Comparison of ENCODE assay signal across 8 mouse cellular contexts in the genomic region with DNA sequence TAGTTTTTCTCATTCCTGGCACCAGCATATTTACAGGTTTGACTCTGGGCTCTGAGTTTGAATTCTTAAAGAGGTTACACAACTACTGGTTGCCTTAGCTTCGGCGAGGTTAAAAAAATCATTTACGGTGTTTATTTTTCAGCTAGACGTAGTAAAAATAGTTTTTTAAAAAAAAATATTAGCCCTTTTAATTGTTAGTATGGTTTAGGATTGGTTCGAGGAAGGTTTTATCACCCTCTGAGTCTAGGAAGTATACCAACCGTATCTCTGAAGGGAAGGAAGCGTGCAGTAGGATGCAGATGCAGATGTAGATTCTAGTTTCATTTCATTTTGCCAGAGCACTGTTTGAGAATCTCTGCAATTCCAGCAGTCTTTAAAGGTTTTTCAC. TPM values are rescaled to one million over a fixed set of nuclear protein-coding genes. Genes with fewer than 3 reads are reported as not detected.
DNase-seq lines count a peak whose midpoint lies in the region; ATAC-seq lines count a peak whose summit lies in the region.

No protein-coding gene starts in this region.

- no peaks in the 10 kb centered on the region for H3K27me3 ChIP-seq in heart, embryonic 14.5 days (ENCODE audit: control insufficient read depth, insufficient read depth, low read length)
- no peaks in the 10 kb centered on the region for H3K27me3 ChIP-seq in hindbrain, embryonic 12.5 days
- H3K27me3 ChIP-seq in midbrain, embryonic 14.5 days (ENCODE audit: control insufficient read depth, insufficient read depth, low read length) = no peaks in the 10 kb centered on the region

- peak overlapping the region; percentile 71 for H3K4me2 ChIP-seq in heart, embryonic 14.5 days (ENCODE audit: low read length)
- H3K4me2 ChIP-seq in hindbrain, embryonic 12.5 days (replicated peaks) = peak overlapping the region; percentile 75
- H3K4me2 ChIP-seq in midbrain, embryonic 14.5 days (ENCODE audit: low read length) = peak overlapping the region; percentile 84

- 4% methylated on average over 7 of the region's 7 CpGs for WGBS in heart, embryonic 14.5 days
- WGBS in hindbrain, embryonic 12.5 days = 10% methylated on average over 7 of the region's 7 CpGs
- WGBS in midbrain, embryonic 14.5 days = 7% methylated on average over 7 of the region's 7 CpGs

- H3K9me3 ChIP-seq in heart, embryonic 14.5 days (ENCODE audit: control insufficient read depth, low read length) = no peaks in the 10 kb centered on the region
- H3K9me3 ChIP-seq in hindbrain, embryonic 12.5 days (replicated peaks) = no peaks in the 10 kb centered on the region
- no peaks in the 10 kb centered on the region for H3K9me3 ChIP-seq in midbrain, embryonic 14.5 days (ENCODE audit: control insufficient read depth, low read length)

- H3K36me3 ChIP-seq in heart, embryonic 14.5 days (ENCODE audit: control insufficient read depth, insufficient read depth, low read length) = no peaks in the 10 kb centered on the region; the same call in 1 of the 2 replicates
- H3K36me3 ChIP-seq in hindbrain, embryonic 12.5 days = no peaks in the 10 kb centered on the region
- H3K36me3 ChIP-seq in midbrain, embryonic 14.5 days (ENCODE audit: control insufficient read depth, insufficient read depth, low read length) = no peaks in the 10 kb centered on the region

- DNase-seq in heart, adult 9 months (ENCODE audit: low spot score in 2 of 2) = no peak
- peak; percentile 64 for DNase-seq in MEL-GATA-1-ER (ENCODE audit: extremely low read depth, low read depth)
- no peak for DNase-seq in midbrain, embryonic 14.5 days
- DNase-seq in layer of hippocampus, adult 9-10 months (ENCODE audit: low spot score) = no peak
- DNase-seq in spleen, postnatal 14 days (ENCODE audit: low spot score in 2 of 2) = no peak
- DNase-seq in kidney, adult 9 months = no peak

- peaks cover 0 to 11% of the 10 kb centered on the region in 2 experiments; a peak in 2 of 4 replicates for H3K4me1 ChIP-seq in heart, embryonic 14.5 days (ENCODE audit: control insufficient read depth in 2 of 2, insufficient read depth in 2 of 2, low read length in 2 of 2)
- peaks cover 11% of the 10 kb centered on the region for H3K4me1 ChIP-seq in hindbrain, embryonic 12.5 days
- peaks cover 18% of the 10 kb centered on the region for H3K4me1 ChIP-seq in midbrain, embryonic 14.5 days (ENCODE audit: control insufficient read depth, insufficient read depth, low read length)

- peak overlapping the region; percentile 99 for H3K4me3 ChIP-seq in heart, embryonic 14.5 days (ENCODE audit: control insufficient read depth in 1 of 2, insufficient read depth in 1 of 2, low read depth in 1 of 2, low read length in 2 of 2)
- H3K4me3 ChIP-seq in hindbrain, embryonic 12.5 days = peak overlapping the region; percentile 96
- H3K4me3 ChIP-seq in midbrain, embryonic 14.5 days (replicated peaks; ENCODE audit: low read depth, low read length) = peak overlapping the region; percentile 95

- peak overlapping the region; percentile 83 to 94; a peak in 3 of 4 replicates for H3K27ac ChIP-seq in heart, embryonic 14.5 days (replicated peaks in 1 of 2; ENCODE audit: control insufficient read depth in 1 of 2, insufficient read depth in 1 of 2, low read depth in 2 of 2, low read length in 2 of 2)
- peak overlapping the region; percentile 95; the same call in 1 of the 2 replicates for H3K27ac ChIP-seq in hindbrain, embryonic 12.5 days
- no peak overlapping the region for H3K27ac ChIP-seq in midbrain, embryonic 14.5 days (replicated peaks; ENCODE audit: low read depth, low read length)

- ATAC-seq in heart, embryonic 14.5 days (ENCODE audit: insufficient number of reproducible peaks, insufficient read depth, low FRiP score, low read depth) = no peak
- no peak for ATAC-seq in hindbrain, embryonic 12.5 days (ENCODE audit: low FRiP score)
- ATAC-seq in midbrain, embryonic 14.5 days (ENCODE audit: low FRiP score, low TSS enrichment) = no peak

- peak overlapping the region; percentile 97 for H3K9ac ChIP-seq in heart, embryonic 14.5 days (ENCODE audit: low read length)
- peak overlapping the region; percentile 96 for H3K9ac ChIP-seq in hindbrain, embryonic 12.5 days
- H3K9ac ChIP-seq in midbrain, embryonic 14.5 days (replicated peaks; ENCODE audit: low read length) = peak overlapping the region; percentile 94

RNA-seq across cellular contexts. Expression of a gene that starts 1.6 kb away (rescaled TPM):
- polyA plus RNA-seq in heart, embryonic 14.5 days (2014; fragmentation: Nextera tagmentation; extraction: Ambion mirVana) = 6.8 and 7.0 TPM in 2 replicates
- 23.8 and 27.6 TPM in 2 replicates for polyA plus RNA-seq in hindbrain, embryonic 12.5 days (2016; fragmentation: Nextera tagmentation; extraction: Ambion mirVana)
- 29.3 and 29.5 TPM in 2 replicates for polyA plus RNA-seq in midbrain, embryonic 14.5 days (2014; fragmentation: Nextera tagmentation; extraction: Ambion mirVana)

RNA-seq across cellular contexts. Expression of a gene that starts 52.4 kb away (rescaled TPM):
- 16.5 and 17.6 TPM in 2 replicates for polyA plus RNA-seq in heart, embryonic 14.5 days (2014; fragmentation: Nextera tagmentation; extraction: Ambion mirVana)
- polyA plus RNA-seq in hindbrain, embryonic 12.5 days (2016; fragmentation: Nextera tagmentation; extraction: Ambion mirVana) = 48.9 and 49.9 TPM in 2 replicates
- polyA plus RNA-seq in midbrain, embryonic 14.5 days (2014; fragmentation: Nextera tagmentation; extraction: Ambion mirVana) = 24.7 and 35.9 TPM in 2 replicates

RNA-seq across cellular contexts. Expression of a gene that starts 55.9 kb away (rescaled TPM):
- 0.99 and 1.1 TPM in 2 replicates for polyA plus RNA-seq in heart, embryonic 14.5 days (2014; fragmentation: Nextera tagmentation; extraction: Ambion mirVana)
- 0.27 and 0.51 TPM in 2 replicates for polyA plus RNA-seq in hindbrain, embryonic 12.5 days (2016; fragmentation: Nextera tagmentation; extraction: Ambion mirVana)
- polyA plus RNA-seq in midbrain, embryonic 14.5 days (2014; fragmentation: Nextera tagmentation; extraction: Ambion mirVana) = 0.26 TPM in 2 replicates
